Comparison of ENCODE assay signal across 14 mouse cellular contexts in genomic region chr7:136838971-136839370, GRCm38 (mm10). TPM values are rescaled to one million over a fixed set of nuclear protein-coding genes. Genes with fewer than 3 reads are reported as not detected.
DNase-seq lines count a peak whose midpoint lies in the region; ATAC-seq and TF ChIP-seq lines count a peak whose summit lies in the region.
"Had no signal": no experiment of that assay in that cellular context is flagged by ENCODE, and none has a peak within 500 bp of the region (broad histone marks: within the 10 kb centered on the region; RNA-seq: fewer than 3 reads in every experiment).

No protein-coding gene starts in this region.

- H3K9ac ChIP-seq in intestine, embryonic 16.5 days (ENCODE audit: low read depth, low read length), result no peak overlapping the region
- no peak overlapping the region for H3K9ac ChIP-seq in intestine, embryonic 15.5 days
- H3K9ac ChIP-seq in stomach, embryonic 15.5 days, result no peak overlapping the region
- no peak overlapping the region for H3K9ac ChIP-seq in stomach, postnatal 0 days (ENCODE audit: low read length)
- H3K9ac ChIP-seq: hindbrain, embryonic 14.5 days; lung, embryonic 15.5 days; neural tube, embryonic 15.5 days had no signal

- peak; percentile 30 for DNase-seq in adrenal gland, postnatal 14 days
- DNase-seq in adrenal gland, postnatal 4 days (ENCODE audit: low spot score in 2 of 2), result no peak
- no peak for DNase-seq in stomach, postnatal 0 days (ENCODE audit: low spot score)
- DNase-seq in forebrain, embryonic 10.5 days (ENCODE audit: extremely low spot score, low spot score), result no peak
- no peak for DNase-seq in frontal cortex, postnatal 10 days (ENCODE audit: low spot score in 2 of 2)
- DNase-seq: B cell, adult 2 months; thymus, postnatal 4 days had no signal

- H3K27ac ChIP-seq in intestine, embryonic 16.5 days (ENCODE audit: low read length), result peak overlapping the region; percentile 27; the same call in 1 of the 2 replicates
- H3K27ac ChIP-seq in intestine, embryonic 15.5 days, result no peak overlapping the region
- H3K27ac ChIP-seq in stomach, embryonic 15.5 days, result 0 out of 2 replicates have a peak overlapping the region, but pooled peaks have one; percentile 65
- H3K27ac ChIP-seq in stomach, postnatal 0 days (replicated peaks), result no peak overlapping the region
- no peak overlapping the region for H3K27ac ChIP-seq in forebrain, embryonic 10.5 days
- H3K27ac ChIP-seq: hindbrain, embryonic 14.5 days; lung, embryonic 15.5 days; neural tube, embryonic 15.5 days had no signal

- no peak overlapping the region for H3K4me2 ChIP-seq in intestine, embryonic 16.5 days (ENCODE audit: low read depth, low read length)
- H3K4me2 ChIP-seq in intestine, embryonic 15.5 days (replicated peaks), result no peak overlapping the region
- H3K4me2 ChIP-seq in stomach, embryonic 15.5 days, result no peak overlapping the region
- H3K4me2 ChIP-seq in stomach, postnatal 0 days (replicated peaks; ENCODE audit: low read depth), result no peak overlapping the region
- H3K4me2 ChIP-seq: hindbrain, embryonic 14.5 days; lung, embryonic 15.5 days; neural tube, embryonic 15.5 days had no signal

- TF ChIP-seq EP300 in stomach, postnatal 0 days (optimal IDR thresholded peaks at IDR 0.05), result no peak

- H3K27me3 ChIP-seq in intestine, embryonic 16.5 days (replicated peaks; ENCODE audit: control insufficient read depth, insufficient read depth, low read length), result no peaks in the 10 kb centered on the region
- no peaks in the 10 kb centered on the region for H3K27me3 ChIP-seq in intestine, embryonic 15.5 days (replicated peaks)
- no peaks in the 10 kb centered on the region for H3K27me3 ChIP-seq in stomach, embryonic 15.5 days (replicated peaks)
- no peaks in the 10 kb centered on the region for H3K27me3 ChIP-seq in stomach, postnatal 0 days (ENCODE audit: control insufficient read depth, insufficient read depth, low read length)
- H3K27me3 ChIP-seq in forebrain, embryonic 10.5 days (ENCODE audit: poor library complexity, severe bottlenecking), result peaks cover 25% of the 10 kb centered on the region
- H3K27me3 ChIP-seq: lung, embryonic 15.5 days; neural tube, embryonic 15.5 days had no signal

- 58% methylated on average over 5 of the region's 5 CpGs for WGBS in intestine, embryonic 16.5 days
- 57% methylated on average over 5 of the region's 5 CpGs for WGBS in intestine, embryonic 15.5 days
- WGBS in stomach, embryonic 15.5 days, result 51% methylated on average over 5 of the region's 5 CpGs
- WGBS in stomach, postnatal 0 days, result 56% methylated on average over 5 of the region's 5 CpGs
- 88% methylated on average over 5 of the region's 5 CpGs for WGBS in forebrain, embryonic 10.5 days

- no peak for ATAC-seq in intestine, embryonic 16.5 days
- no peak for ATAC-seq in intestine, embryonic 15.5 days
- ATAC-seq in stomach, embryonic 15.5 days (ENCODE audit: insufficient read depth, low FRiP score, low read depth), result no peak
- ATAC-seq in stomach, postnatal 0 days (ENCODE audit: low FRiP score, low TSS enrichment), result no peak

- H3K4me3 ChIP-seq in intestine, embryonic 16.5 days (ENCODE audit: low read length), result no peak overlapping the region
- no peak overlapping the region for H3K4me3 ChIP-seq in intestine, embryonic 15.5 days (replicated peaks)
- no peak overlapping the region for H3K4me3 ChIP-seq in stomach, embryonic 15.5 days (replicated peaks)
- H3K4me3 ChIP-seq in stomach, postnatal 0 days (ENCODE audit: low read depth, low read length), result no peak overlapping the region
- H3K4me3 ChIP-seq in forebrain, embryonic 10.5 days, result no peak overlapping the region
- H3K4me3 ChIP-seq: lung, embryonic 15.5 days; neural tube, embryonic 15.5 days had no signal

- no peaks in the 10 kb centered on the region for H3K36me3 ChIP-seq in intestine, embryonic 16.5 days (ENCODE audit: control insufficient read depth, insufficient read depth, low read length)
- no peaks in the 10 kb centered on the region for H3K36me3 ChIP-seq in intestine, embryonic 15.5 days
- no peaks in the 10 kb centered on the region for H3K36me3 ChIP-seq in stomach, embryonic 15.5 days
- no peaks in the 10 kb centered on the region for H3K36me3 ChIP-seq in stomach, postnatal 0 days (ENCODE audit: control insufficient read depth, insufficient read depth, low read length)
- no peaks in the 10 kb centered on the region for H3K36me3 ChIP-seq in forebrain, embryonic 10.5 days (replicated peaks)
- H3K36me3 ChIP-seq: lung, embryonic 15.5 days; neural tube, embryonic 15.5 days had no signal

- no peak for TF ChIP-seq CTCF in stomach, postnatal 0 days (IDR thresholded peaks at IDR 0.05; ENCODE audit: low read depth)

- H3K9me3 ChIP-seq in intestine, embryonic 16.5 days (ENCODE audit: control insufficient read depth, low read length), result no peaks in the 10 kb centered on the region
- no peaks in the 10 kb centered on the region for H3K9me3 ChIP-seq in intestine, embryonic 15.5 days
- no peaks in the 10 kb centered on the region for H3K9me3 ChIP-seq in stomach, embryonic 15.5 days
- no peaks in the 10 kb centered on the region for H3K9me3 ChIP-seq in stomach, postnatal 0 days (ENCODE audit: control insufficient read depth, low read length)
- H3K9me3 ChIP-seq in forebrain, embryonic 10.5 days, result no peaks in the 10 kb centered on the region
- H3K9me3 ChIP-seq: lung, embryonic 15.5 days; neural tube, embryonic 15.5 days had no signal

- no peaks in the 10 kb centered on the region for H3K4me1 ChIP-seq in intestine, embryonic 16.5 days (ENCODE audit: control insufficient read depth, insufficient read depth, low read length)
- 0 out of 2 replicates have a peak, but pooled peaks cover 8% of the 10 kb centered on the region for H3K4me1 ChIP-seq in intestine, embryonic 15.5 days (replicated peaks)
- H3K4me1 ChIP-seq in stomach, embryonic 15.5 days, result peaks cover 7% of the 10 kb centered on the region; the same call in 1 of the 2 replicates
- H3K4me1 ChIP-seq in stomach, postnatal 0 days (replicated peaks; ENCODE audit: control insufficient read depth, insufficient read depth), result no peaks in the 10 kb centered on the region
- H3K4me1 ChIP-seq in forebrain, embryonic 10.5 days, result peaks cover 30% of the 10 kb centered on the region
- H3K4me1 ChIP-seq: lung, embryonic 15.5 days had no signal

RNA-seq across cellular contexts. Expression of gene Mgmt, which starts 55.4 kb away (rescaled TPM):
- 6.0 and 6.3 TPM in 2 replicates for total RNA-seq in adrenal gland, postnatal 14 days (2021)
- total RNA-seq in adrenal gland, postnatal 4 days (2021), result 1 to 10 TPM; 8.2 to 8.5 TPM
- polyA plus RNA-seq in intestine, embryonic 16.5 days (2015; fragmentation: Nextera tagmentation; extraction: Ambion mirVana), result 5.4 and 5.9 TPM in 2 replicates
- 5.2 and 6.2 TPM in 2 replicates for polyA plus RNA-seq in intestine, embryonic 15.5 days (2015; fragmentation: Nextera tagmentation; extraction: Ambion mirVana)
- polyA plus RNA-seq in stomach, embryonic 15.5 days (2015; fragmentation: Nextera tagmentation; extraction: Ambion mirVana), result 6.2 and 6.5 TPM in 2 replicates
- 5.5 TPM in 2 replicates for polyA plus RNA-seq in stomach, postnatal 0 days (2015; fragmentation: Nextera tagmentation; extraction: Ambion mirVana)
- polyA plus RNA-seq in forebrain, embryonic 10.5 days (2016; fragmentation: Nextera tagmentation; extraction: Ambion mirVana), result 4.1 and 4.6 TPM in 2 replicates
- total RNA-seq: MEL had no signal

Comparison
In these comparisons a context has a peak if more than half of its experiments do, and no peak if none do; other contexts are left out.
1. H3K27ac ChIP-seq: peak in intestine, embryonic 16.5 days (single experiment) and stomach, embryonic 15.5 days (single experiment); none in intestine, embryonic 15.5 days (single experiment), stomach, postnatal 0 days (single experiment) and forebrain, embryonic 10.5 days (single experiment).